Mouse (Mus musculus): ENCODE results near the gene Smim27. TPM values are rescaled to one million over a fixed set of nuclear protein-coding genes. Genes with fewer than 3 reads are reported as not detected.
"Not testable (repeated sequence)": the region's sequence is repeated elsewhere in the genome, so short reads cannot be mapped to it uniquely, and the experiment has no call there.

The Smim27 gene
- total RNA-seq, 2 experiments from 2014 or later: 39.4 to 41.1 TPM

GRCm38 (mm10) chr4:40253766-40254165 lies 15.6 kb upstream of the Smim27 start:
- DNase-seq (ENCODE audit: low spot score): no peak
- intact Hi-C loops (cut with DNase I): no loop called here

DNA sequence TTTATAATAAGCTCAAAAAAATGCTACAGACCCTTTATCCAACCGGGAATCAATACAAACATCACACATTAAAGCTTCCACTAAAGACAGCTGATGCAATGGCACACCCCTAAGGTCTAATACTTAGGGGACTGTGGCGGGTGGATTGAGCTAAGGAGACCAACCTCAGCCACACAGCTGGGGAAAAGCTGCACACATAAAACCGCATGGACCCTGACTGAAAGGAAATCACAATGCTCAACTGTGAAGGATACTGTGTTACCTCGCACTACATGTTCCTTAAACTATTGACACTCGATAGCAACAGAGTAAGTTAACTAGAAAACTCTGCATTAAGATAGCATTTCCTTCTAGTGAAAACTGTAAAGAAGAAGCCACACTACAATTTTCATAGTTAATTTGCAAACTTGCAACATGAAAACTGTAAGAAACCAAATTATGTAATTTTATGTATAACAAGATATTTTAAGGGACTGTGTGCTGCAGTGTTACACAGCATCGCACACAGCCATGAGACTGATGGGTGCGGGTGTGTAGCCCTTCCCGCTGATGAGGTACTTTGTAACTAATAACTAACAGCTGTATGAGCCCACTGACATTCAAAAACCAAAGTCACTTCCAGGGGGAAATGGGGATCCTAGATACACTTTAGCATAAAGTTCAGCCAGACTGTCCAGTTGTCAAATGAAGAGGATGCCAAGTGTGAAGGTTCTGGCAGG lies 14.8 kb upstream of the Smim27 start:
- no peak for DNase-seq (ENCODE audit: low spot score)
- intact Hi-C loops (cut with DNase I): no loop called here

DNA sequence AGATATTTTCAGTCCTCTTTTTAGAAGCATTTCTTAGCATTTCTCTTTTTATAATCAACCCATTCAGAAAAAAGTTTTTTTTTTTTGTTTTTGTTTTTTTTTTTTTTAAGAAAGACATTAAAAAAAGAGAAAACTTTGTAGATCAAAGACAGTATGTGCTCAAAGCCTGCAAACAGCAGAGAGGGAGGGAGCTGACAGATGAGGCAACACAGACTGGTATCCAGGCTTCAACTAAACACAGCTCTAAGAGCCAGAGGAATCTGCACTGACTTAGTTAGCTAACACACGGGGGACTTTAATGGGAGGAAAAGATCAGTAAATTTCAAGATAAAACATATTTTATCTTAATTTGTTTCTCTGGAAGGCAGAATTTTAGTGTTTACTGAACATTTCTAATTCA lies 5.1 kb upstream of the Smim27 start:
- intact Hi-C loops (cut with DNase I): no loop called here
- no peak for DNase-seq (ENCODE audit: low spot score)

DNA sequence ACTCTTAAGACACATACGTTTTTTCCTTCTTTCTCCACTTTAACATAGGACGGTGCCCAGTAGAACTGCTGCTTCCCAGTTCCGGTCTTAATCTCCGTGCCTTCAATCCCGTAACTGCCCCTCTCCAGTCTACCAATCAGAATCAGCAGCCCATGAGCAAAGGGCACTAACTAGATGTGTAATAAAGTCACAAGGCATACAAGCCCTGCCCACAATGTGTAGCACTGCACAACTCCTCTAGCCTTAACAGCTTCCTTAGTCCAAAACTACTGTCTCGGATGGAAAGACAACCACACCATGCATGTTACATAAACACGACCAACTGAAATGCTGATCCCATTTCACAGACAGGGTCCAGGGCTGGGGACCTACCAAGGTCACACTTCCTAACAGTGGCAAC lies 1.7 kb upstream of the Smim27 start:
- intact Hi-C loops (cut with DNase I): loop anchor here (2.0 kb wide), 1 partner anchor 29 kb away; the partner anchor contains the start of gene Ddx58
- DNase-seq (ENCODE audit: low spot score): no peak

DNA sequence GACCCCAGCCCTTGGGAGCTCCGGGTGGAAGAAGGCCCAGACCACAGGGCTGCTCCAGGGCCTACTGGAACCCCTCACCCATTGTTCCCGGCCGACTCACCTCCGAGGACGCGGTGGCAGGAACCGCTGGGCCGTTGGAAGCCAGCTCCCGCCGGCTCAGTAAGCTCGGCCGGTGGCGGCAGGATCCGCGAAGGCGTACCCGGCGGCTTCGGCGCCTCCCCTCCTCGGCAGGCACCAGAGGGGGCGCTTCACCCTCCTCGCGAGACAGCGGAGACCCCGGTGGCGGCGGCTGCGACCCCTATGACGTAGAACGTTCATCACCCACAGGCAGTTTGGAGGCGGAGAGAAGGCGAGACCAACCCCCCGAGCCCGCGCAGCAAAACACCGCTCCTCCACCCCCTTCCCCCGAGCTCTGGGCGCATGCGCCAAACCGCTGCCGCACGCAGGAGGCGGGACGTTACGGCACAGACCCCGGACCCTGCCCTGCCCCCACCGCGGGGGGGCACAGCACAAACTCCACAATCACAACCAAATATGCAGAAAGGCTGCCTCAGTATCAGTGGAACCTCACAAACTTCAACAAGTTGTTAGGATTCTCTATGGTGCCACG lies 1.1 kb upstream of the Smim27 start:
- peak; percentile 80 for DNase-seq (ENCODE audit: low spot score)
- intact Hi-C loops (cut with DNase I): loop anchor here (2.0 kb wide), 1 partner anchor 30 kb away; the partner anchor contains the start of gene Ddx58

DNA sequence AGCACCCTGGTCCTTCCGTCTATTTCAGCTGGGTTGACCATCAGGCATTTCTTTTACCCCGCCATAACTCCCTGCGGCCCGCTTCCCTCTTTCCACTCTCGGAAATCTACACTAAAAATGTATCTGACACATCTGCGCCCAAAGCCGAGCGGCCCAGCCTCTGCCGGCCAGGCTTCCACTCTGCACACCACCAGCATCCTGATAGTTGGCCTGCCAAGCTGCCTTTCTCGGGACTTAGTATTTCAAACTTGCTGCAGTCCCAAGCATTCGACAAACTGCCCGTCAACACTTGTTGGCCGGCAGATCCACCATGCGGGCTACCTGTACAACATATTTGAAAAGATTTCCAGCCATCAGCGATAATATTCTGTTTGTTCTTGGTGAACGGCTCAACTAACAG lies 544 bp upstream of the Smim27 start:
- intact Hi-C loops (cut with DNase I): loop anchor here (2.0 kb wide), 1 partner anchor 30 kb away; the partner anchor contains the start of gene Ddx58
- no peak for DNase-seq (ENCODE audit: low spot score)

DNA sequence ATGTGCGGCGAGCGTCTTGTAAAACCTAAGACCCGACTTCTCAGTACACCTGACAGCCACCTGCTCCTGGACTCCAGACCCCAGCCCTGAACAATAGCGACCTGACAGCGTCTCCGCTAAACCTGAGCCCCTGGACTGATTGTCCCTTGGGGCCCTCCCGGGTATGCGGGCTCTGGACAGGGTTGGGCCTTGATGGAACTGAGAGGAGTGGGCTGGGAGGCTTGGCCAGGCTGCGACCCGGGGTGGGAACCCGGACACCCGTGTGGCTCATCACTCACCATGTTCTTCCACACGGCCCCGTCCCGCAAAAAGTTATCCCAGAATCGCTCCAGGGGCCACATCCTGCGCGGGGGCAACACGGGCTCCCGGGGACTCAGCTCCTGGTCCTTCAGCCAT lies 9.5 kb downstream of the Smim27 start:
- intact Hi-C loops (cut with DNase I): loop anchor here (5.0 kb wide), 1 partner anchor 137 kb away; the partner anchor contains the start of gene Aco1
- DNase-seq (ENCODE audit: low spot score): no peak

GRCm38 (mm10) chr4:40279276-40279900 lies 10.0 kb downstream of the Smim27 start, which contains the start of gene Ndufb6:
Gene Ndufb6, minus strand, starts transcription at chr4:40279421.
- DNase-seq (ENCODE audit: low spot score): peak; percentile 85
- intact Hi-C loops (cut with DNase I): loop anchor here (5.0 kb wide), 1 partner anchor 137 kb away; the partner anchor contains the start of gene Aco1

- intact Hi-C loops (cut with DNase I): loop anchor here (1.0 to 5.0 kb wide), 2 partner anchors 103 to 151 kb away; no protein-coding TSS in a partner anchor
- no peak for DNase-seq (ENCODE audit: low spot score)
These were observed 16.2 kb downstream of the Smim27 start for GRCm38 (mm10) chr4:40285582-40285981.

GRCm38 (mm10) chr4:40287415-40287814 lies 18.0 kb downstream of the Smim27 start:
- DNase-seq (ENCODE audit: low spot score): no peak
- intact Hi-C loops (cut with DNase I): loop anchor here (5.0 kb wide), 1 partner anchor 105 kb away; no protein-coding TSS in a partner anchor

DNA sequence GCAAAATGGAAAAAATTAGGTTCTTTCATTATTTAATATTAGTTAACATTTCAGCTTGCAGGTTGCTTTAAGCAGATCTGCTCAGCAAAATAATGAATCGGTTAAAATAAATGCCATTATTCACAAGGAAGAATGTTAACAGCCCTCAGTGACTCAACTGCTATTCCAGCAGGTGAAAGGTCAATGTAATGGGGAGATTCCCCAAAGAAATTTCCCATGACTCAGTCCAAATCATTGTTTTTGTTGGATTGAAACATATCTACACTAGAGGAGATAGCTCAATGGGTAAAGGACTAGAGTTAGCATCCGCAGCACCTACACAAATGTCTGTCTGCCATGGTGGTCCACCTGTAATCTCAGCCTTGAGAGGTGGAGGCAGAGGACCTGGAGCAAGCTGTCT lies 19.7 kb downstream of the Smim27 start:
- no peak for DNase-seq (ENCODE audit: low spot score)
- intact Hi-C loops (cut with DNase I): loop anchor here (5.0 kb wide), 1 partner anchor 107 kb away; no protein-coding TSS in a partner anchor

DNA sequence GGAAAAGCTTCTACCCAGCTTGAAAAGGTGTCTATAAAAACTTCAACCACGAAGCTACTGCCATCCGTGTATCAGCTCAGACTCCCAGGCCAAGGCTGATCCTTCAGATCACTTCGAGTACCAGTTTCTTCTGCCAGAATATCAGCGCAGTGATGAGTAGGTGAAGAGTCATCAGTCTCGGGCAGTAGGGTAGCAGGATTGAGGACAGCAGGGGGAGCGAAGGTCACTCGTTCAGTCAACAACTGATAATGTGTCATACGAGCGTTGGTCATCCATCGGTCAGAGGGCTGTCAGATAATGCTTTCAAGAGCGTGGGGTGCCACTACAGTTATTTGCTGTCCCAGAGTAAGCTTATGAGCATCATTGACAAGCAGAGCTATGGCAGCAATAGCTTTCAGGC lies 22.1 kb downstream of the Smim27 start:
- intact Hi-C loops (cut with DNase I); DNase-seq (ENCODE audit: low spot score): not testable (repeated sequence)

GRCm38 (mm10) chr4:40299169-40299568 lies 29.8 kb downstream of the Smim27 start:
- no peak for DNase-seq (ENCODE audit: low spot score)
- intact Hi-C loops (cut with DNase I): no loop called here

DNA sequence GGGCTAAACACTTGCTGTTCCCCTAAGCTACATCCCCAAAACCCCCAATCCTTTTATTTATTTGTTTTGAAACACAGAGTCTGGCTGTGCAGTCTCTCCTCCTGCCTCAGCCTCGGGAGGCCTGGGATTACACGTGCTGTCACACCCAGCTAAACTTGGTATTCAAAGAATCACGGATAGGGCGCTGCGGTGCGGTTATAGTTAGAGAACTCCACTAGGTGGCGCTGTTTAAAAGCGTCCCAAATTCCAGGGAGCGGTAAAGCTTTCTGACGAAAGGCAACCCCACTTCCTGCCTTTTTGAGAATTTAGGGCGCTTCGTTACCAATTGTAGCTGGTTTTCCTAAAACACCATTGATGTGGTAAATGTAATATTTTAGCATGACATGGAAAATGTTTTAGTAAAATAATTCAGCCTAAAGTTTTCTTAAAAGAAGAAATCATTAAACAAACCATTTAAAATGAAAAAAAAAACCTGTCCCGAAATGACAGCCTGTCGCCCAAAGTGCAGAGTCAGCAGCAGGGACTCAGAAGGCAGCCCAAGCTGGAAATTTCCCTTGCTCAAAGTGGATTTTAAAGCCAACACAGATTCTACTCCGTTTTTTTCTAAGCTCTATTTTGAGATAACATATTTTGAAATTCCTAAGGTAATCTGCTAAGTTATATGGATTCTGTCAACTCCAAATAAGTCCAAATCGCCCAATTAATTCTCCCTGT lies 31.9 kb downstream of the Smim27 start:
- intact Hi-C loops (cut with DNase I): loop anchor here (1.0 kb wide), 1 partner anchor 379 kb away; no protein-coding TSS in a partner anchor

GRCm38 (mm10) chr4:40302445-40303125 lies 33.2 kb downstream of the Smim27 start:
- intact Hi-C loops (cut with DNase I): no loop called here
- no peak for DNase-seq (ENCODE audit: low spot score)

More for the DNA sequence above, 31.9 kb downstream of the Smim27 start:
- DNase-seq (ENCODE audit: low spot score): peak; percentile 21

DNA sequence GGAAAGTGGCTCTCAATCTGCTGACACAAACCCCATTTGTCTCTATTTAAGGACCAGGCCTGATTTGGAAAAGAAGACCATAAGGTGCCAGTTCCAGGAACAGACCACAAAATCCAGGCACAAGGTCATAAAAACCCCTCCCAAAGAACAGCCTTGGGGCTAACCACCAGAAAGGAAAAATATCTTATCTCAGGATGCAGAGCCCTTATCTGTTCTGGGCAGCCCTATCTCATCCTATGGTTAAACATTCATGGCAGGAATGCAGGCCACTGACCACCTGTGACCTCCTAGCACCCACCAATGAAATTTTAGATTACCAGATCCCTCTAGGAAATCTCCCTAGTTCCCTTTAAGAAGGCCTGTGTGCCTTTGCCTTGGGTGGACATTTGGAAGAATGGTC lies 40.3 kb downstream of the Smim27 start:
- DNase-seq (ENCODE audit: low spot score): no peak
- intact Hi-C loops (cut with DNase I): no loop called here

- intact Hi-C loops (cut with DNase I): no loop called here
These were observed 41.5 kb downstream of the Smim27 start for GRCm38 (mm10) chr4:40310796-40311383.

DNA sequence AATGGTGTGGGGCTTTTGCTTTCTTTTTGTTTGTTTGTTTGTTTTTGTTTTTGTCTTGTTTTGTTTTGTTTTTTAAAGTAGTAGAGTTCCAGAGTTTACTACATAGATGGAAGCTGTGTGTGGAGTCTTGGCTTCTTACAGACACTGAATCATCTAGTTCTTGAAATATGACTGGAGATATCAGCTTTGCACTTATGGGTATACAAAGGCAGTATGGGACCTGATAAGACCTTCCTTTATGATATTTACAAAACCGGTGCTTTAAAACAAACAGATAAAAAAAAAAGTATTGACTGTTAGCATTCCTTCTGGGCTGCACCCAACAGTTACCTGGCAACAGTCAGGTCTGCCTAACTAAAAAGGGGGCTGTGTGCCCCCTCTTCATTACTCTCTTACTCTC lies 42.8 kb downstream of the Smim27 start:
- intact Hi-C loops (cut with DNase I): no loop called here
- DNase-seq (ENCODE audit: low spot score): no peak

More at GRCm38 (mm10) chr4:40310796-40311383, 41.5 kb downstream of the Smim27 start:
- DNase-seq (ENCODE audit: low spot score): no peak

GRCm38 (mm10) chr4:40313026-40313425 lies 43.6 kb downstream of the Smim27 start:
- no peak for DNase-seq (ENCODE audit: low spot score)
- intact Hi-C loops (cut with DNase I): no loop called here

All from heart, postnatal 25 days (tissue).